9 mouse cellular contexts compared by ENCODE assay signal in genomic region chr3:78618900-78619299, GRCm38 (mm10).
DNase-seq lines count a peak whose midpoint lies in the region; ATAC-seq and TF ChIP-seq lines count a peak whose summit lies in the region.
"Had no signal": no experiment of that assay in that cellular context is flagged by ENCODE, and none has a peak within 500 bp of the region (broad histone marks: within the 10 kb centered on the region; RNA-seq: fewer than 3 reads in every experiment).

No protein-coding gene starts in this region.

- in situ Hi-C loops in ES-E14 (cut with MboI; ENCODE audit: low sequenced_read_pairs in 2 of 2, unreplicated experiment in 2 of 2), result no loop called here

- intact Hi-C loops in gastrocnemius, postnatal 14 days (cut with DNase I; ENCODE audit: low total_unique reads), result no loop called here
- intact Hi-C loops in left cerebral cortex, postnatal 10 days (cut with DNase I), result no loop called here

- H3K9ac ChIP-seq in hindbrain, embryonic 14.5 days, result no peak overlapping the region
- H3K9ac ChIP-seq in hindbrain, embryonic 16.5 days (ENCODE audit: low read depth, low read length), result no peak overlapping the region
- H3K9ac ChIP-seq in ES-E14 (ENCODE audit: insufficient read depth, low read depth, low read length, poor library complexity, severe bottlenecking), result no peak overlapping the region
- H3K9ac ChIP-seq: heart, embryonic 15.5 days had no signal

- no peak overlapping the region for H3K4me3 ChIP-seq in hindbrain, embryonic 14.5 days (replicated peaks; ENCODE audit: low read length)
- no peak overlapping the region for H3K4me3 ChIP-seq in hindbrain, embryonic 16.5 days (ENCODE audit: low read length)
- H3K4me3 ChIP-seq in ES-E14 (ENCODE audit: insufficient read depth in 1 of 2, low read depth in 1 of 2, low read length in 2 of 2, poor library complexity in 1 of 2, severe bottlenecking in 1 of 2), result no peak overlapping the region
- H3K4me3 ChIP-seq: heart, embryonic 15.5 days had no signal

- no peaks in the 10 kb centered on the region for H3K4me1 ChIP-seq in hindbrain, embryonic 14.5 days (replicated peaks; ENCODE audit: control insufficient read depth, insufficient read depth, low read length)
- no peaks in the 10 kb centered on the region for H3K4me1 ChIP-seq in hindbrain, embryonic 16.5 days (ENCODE audit: control insufficient read depth, insufficient read depth, low read depth, low read length)
- no peaks in the 10 kb centered on the region for H3K4me1 ChIP-seq in ES-E14 (ENCODE audit: control insufficient read depth in 2 of 2, insufficient read depth in 2 of 2, low read length in 2 of 2, poor library complexity in 1 of 2)
- H3K4me1 ChIP-seq: heart, embryonic 15.5 days had no signal

- H3K36me3 ChIP-seq in hindbrain, embryonic 14.5 days (replicated peaks; ENCODE audit: control insufficient read depth, insufficient read depth), result no peaks in the 10 kb centered on the region
- H3K36me3 ChIP-seq in hindbrain, embryonic 16.5 days (ENCODE audit: control insufficient read depth, insufficient read depth, low read length), result no peaks in the 10 kb centered on the region
- no peaks in the 10 kb centered on the region for H3K36me3 ChIP-seq in ES-E14 (ENCODE audit: control insufficient read depth, insufficient read depth, low read length, poor library complexity, severe bottlenecking)
- H3K36me3 ChIP-seq: heart, embryonic 15.5 days had no signal

- H3K4me2 ChIP-seq in hindbrain, embryonic 14.5 days (replicated peaks), result no peak overlapping the region
- H3K4me2 ChIP-seq in hindbrain, embryonic 16.5 days (ENCODE audit: low read length), result no peak overlapping the region
- H3K4me2 ChIP-seq: heart, embryonic 15.5 days had no signal

- WGBS in hindbrain, embryonic 14.5 days, result 49% methylated on average over 3 of the region's 3 CpGs
- WGBS in hindbrain, embryonic 16.5 days, result 46% methylated on average over 3 of the region's 3 CpGs

- DNase-seq in hindbrain, embryonic 14.5 days (ENCODE audit: low spot score), result peak; percentile 39
- DNase-seq in ES-E14 (ENCODE audit: low read depth, low spot score), result peak; percentile 6
- DNase-seq in cerebellum, postnatal 14 days, result peak; percentile 77 to 78
- peak; percentile 64 for DNase-seq in gastrocnemius, postnatal 14 days
- peak; percentile 23 to 51 for DNase-seq in left cerebral cortex, postnatal 10 days (ENCODE audit: extremely low spot score in 1 of 2, low spot score in 2 of 2)
- DNase-seq in right cerebral cortex, postnatal 36 days (ENCODE audit: low spot score in 2 of 2), result peak; percentile 6 to 13

- no peak overlapping the region for H3K27ac ChIP-seq in hindbrain, embryonic 14.5 days
- H3K27ac ChIP-seq in hindbrain, embryonic 16.5 days (ENCODE audit: low read depth, low read length), result no peak overlapping the region
- no peak overlapping the region for H3K27ac ChIP-seq in ES-E14 (ENCODE audit: insufficient read depth, low read depth, low read length, poor library complexity, severe bottlenecking)
- H3K27ac ChIP-seq: heart, embryonic 15.5 days had no signal

- ATAC-seq in hindbrain, embryonic 14.5 days (ENCODE audit: low FRiP score), result no peak
- ATAC-seq in hindbrain, embryonic 16.5 days, result no peak
- no peak for ATAC-seq in erythroblast, adult 5-6 weeks (replicated peaks; ENCODE audit: low FRiP score, poor library complexity, severe bottlenecking)

- no peaks in the 10 kb centered on the region for H3K9me3 ChIP-seq in hindbrain, embryonic 14.5 days (ENCODE audit: control insufficient read depth, low read length)
- H3K9me3 ChIP-seq in hindbrain, embryonic 16.5 days (ENCODE audit: control insufficient read depth, low read length), result no peaks in the 10 kb centered on the region
- no peaks in the 10 kb centered on the region for H3K9me3 ChIP-seq in ES-E14 (ENCODE audit: control insufficient read depth, insufficient read depth, low read depth, low read length)
- H3K9me3 ChIP-seq: heart, embryonic 15.5 days had no signal

- H3K27me3 ChIP-seq in hindbrain, embryonic 14.5 days (ENCODE audit: control insufficient read depth, insufficient read depth, low read length), result no peaks in the 10 kb centered on the region
- no peaks in the 10 kb centered on the region for H3K27me3 ChIP-seq in hindbrain, embryonic 16.5 days (replicated peaks; ENCODE audit: control insufficient read depth, insufficient read depth, low read length)
- H3K27me3 ChIP-seq: heart, embryonic 15.5 days had no signal

TF ChIP-seq in ES-E14, 5 proteins besides CTCF, POLR2A, EP300 and RAD21:
- no peak for TF ChIP-seq ZC3H11A (IDR thresholded peaks at IDR 0.05; ENCODE audit: borderline replicate concordance, low read depth, low read length)

Comparison
In these comparisons a context has a peak if more than half of its experiments do, and no peak if none do; other contexts are left out.
1. DNase-seq: peak in every context shown above with its lines; median percentile 78 in cerebellum, postnatal 14 days; 64 in gastrocnemius, postnatal 14 days; 39 in hindbrain, embryonic 14.5 days; 37 in left cerebral cortex, postnatal 10 days; 10 in right cerebral cortex, postnatal 36 days; 6 in ES-E14.